Mouse (Mus musculus) heart, postnatal 0 days (tissue): ENCODE results near the gene Elmsan1.

Source experiments
- CTCF ChIP-seq: IDR thresholded peaks from 2 replicates; pipeline ENCODE4 v1.5.1; 2016; ENCODE audit warnings: antibody characterized with exemption, control low read depth, low read depth
- EP300 ChIP-seq: IDR thresholded peaks from 2 replicates; pipeline ENCODE4 v1.6.1; 2016; ENCODE audit warnings: antibody characterized with exemption, low read depth

GRCm38 (mm10) chr12:84201686-84202484, 16.8 kb downstream of the Elmsan1 start:
- TF ChIP-seq CTCF (no peak), EP300 (no peak)
